Mouse (Mus musculus) small intestine, adult 2 months (tissue): Measurements from ENCODE around the gene Rplp0.
"Not testable (repeated sequence)": the region's sequence is repeated elsewhere in the genome, so short reads cannot be mapped to it uniquely, and the experiment has no call there.

Experiments
- CTCF ChIP-seq: fragments of 200-500 bp; IDR thresholded peaks from 2 replicates; pipeline ENCODE4 v1.5.1; 2012; ENCODE audit warnings: low read depth, mild to moderate bottlenecking, control low read depth, inconsistent platforms, low read length, moderate library complexity, mixed read lengths; ENCODE audit not compliant: insufficient replicate concordance, insufficient read length; ENCODE audit errors: extremely low read depth
- POLR2A ChIP-seq: fragments of 200-500 bp; IDR thresholded peaks from 2 replicates; pipeline ENCODE4 v1.6.1; 2012; ENCODE audit warnings: low read depth, mild to moderate bottlenecking, control low read depth, inconsistent platforms, low read length, moderate library complexity

- TF ChIP-seq CTCF, POLR2A: not testable (repeated sequence)
These were observed 41.1 kb upstream of the Rplp0 start for GRCm38 (mm10) chr5:115518214-115518613.
